Mouse (Mus musculus) heart, postnatal 0 days (tissue): ENCODE measurements at regions not wholly inside any gene's neighbourhood (a gene's known extent, or its start where the extent isn't known, plus 50 kb on each side); places are given as distances from the start of the nearest gene placed in this dataset.
A peak's percentile ranks its signal among the peaks of the same experiment; 100 is the strongest.

Experiments used
- ATAC-seq: fragments of 200-750 bp; cut with Nextera tagmentation; 2 replicates; pipeline ENCODE4 v1.8.0; 2017; ENCODE audit warnings: low read depth, moderate number of reproducible peaks, moderate library complexity; ENCODE audit not compliant: insufficient read depth
- DNase-seq: peaks from one replicate; pipeline ENCODE4 v3.0.0-alpha.2; 2016; ENCODE audit warnings: low spot score
- H3K27ac ChIP-seq: fragments of 300-500 bp; sonication (generic); 2 replicates; pipeline ENCODE4 v1.5.1; 2014; ENCODE audit warnings: low read depth, mild to moderate bottlenecking
- H3K27me3 ChIP-seq: fragments of 300-500 bp; sonication (generic); 2 replicates; pipeline ENCODE4 v1.6.1; 2014; ENCODE audit warnings: low read length, mixed read lengths; ENCODE audit not compliant: control insufficient read depth, insufficient read depth
- H3K36me3 ChIP-seq: fragments of 300-500 bp; sonication (generic); replicated peaks from 2 replicates; pipeline ENCODE4 v1.6.1; 2014; ENCODE audit warnings: low read length, mixed read lengths; ENCODE audit not compliant: control insufficient read depth, insufficient read depth
- H3K4me1 ChIP-seq: fragments of 300-500 bp; sonication (generic); 2 replicates; pipeline ENCODE4 v1.6.1; 2014; ENCODE audit warnings: antibody characterized with exemption; ENCODE audit not compliant: control insufficient read depth, insufficient read depth
- H3K4me2 ChIP-seq: fragments of 300-500 bp; sonication (generic); 2 replicates; pipeline ENCODE4 v1.6.1; 2014; ENCODE audit warnings: low read depth, mild to moderate bottlenecking, low read length, moderate library complexity
- H3K4me3 ChIP-seq: fragments of 300-500 bp; sonication (generic); 2 replicates; pipeline ENCODE4 v1.5.1; 2014; ENCODE audit warnings: low read depth, low read length
- H3K9ac ChIP-seq: fragments of 300-500 bp; sonication (generic); replicated peaks from 2 replicates; pipeline ENCODE4 v1.6.1; 2014; ENCODE audit warnings: low read depth, low read length, mixed read lengths
- H3K9me3 ChIP-seq: fragments of 300-500 bp; sonication (generic); replicated peaks from 2 replicates; pipeline ENCODE4 v1.6.1; 2016; ENCODE audit warnings: low read length; ENCODE audit not compliant: control insufficient read depth
- CTCF ChIP-seq: IDR thresholded peaks from 2 replicates; pipeline ENCODE4 v1.5.1; 2016; ENCODE audit warnings: antibody characterized with exemption, control low read depth, low read depth
- EP300 ChIP-seq: IDR thresholded peaks from 2 replicates; pipeline ENCODE4 v1.6.1; 2016; ENCODE audit warnings: antibody characterized with exemption, low read depth
- WGBS: fragments of 180-500 bp; shearing (Covaris S2); extraction: QIAGEN DNeasy Blood & Tissue Kit; methylation state at CpG from one replicate; pipeline ENCODE4 v1.1.7; 2014; 5-methylcytosine and 5-hydroxymethylcytosine counted together

DNA sequence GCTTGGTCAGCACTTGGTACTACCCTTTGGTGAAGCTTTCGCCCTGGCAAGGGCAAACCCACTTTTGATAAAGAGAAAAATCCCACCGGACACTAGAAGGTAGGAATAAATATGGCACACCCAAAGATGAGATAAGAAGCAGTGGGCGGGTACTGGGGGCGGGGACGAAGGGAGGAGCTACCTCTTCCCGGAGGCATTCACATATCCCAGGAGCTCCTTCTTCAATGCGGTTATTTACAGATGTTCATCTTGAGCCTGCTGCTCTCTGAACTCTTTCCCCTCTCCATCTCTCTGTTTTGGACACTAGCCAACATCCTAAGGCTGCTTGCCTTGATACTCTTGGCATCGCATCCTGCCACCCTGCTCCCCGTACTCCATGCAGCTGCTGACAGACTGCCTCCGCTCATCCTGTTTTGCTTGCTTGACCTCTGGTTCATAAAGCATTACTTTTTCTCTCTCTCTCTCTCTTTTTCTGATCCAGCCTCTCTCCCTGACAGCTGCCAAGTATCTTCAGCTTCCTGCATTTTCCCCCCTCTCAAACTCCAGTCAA lies 104.2 kb upstream of the Mon1b start:
- Histone ChIP-seq H3K9me3 (0 out of 2 replicates have a peak, but pooled peaks cover 4% of the 10 kb centered on the region), H3K27ac (no peak overlapping the region), H3K9ac (no peak overlapping the region), H3K4me2 (no peak overlapping the region), H3K27me3 (no peaks in the 10 kb centered on the region), H3K36me3 (no peaks in the 10 kb centered on the region), H3K4me3 (no peak overlapping the region), H3K4me1 (no peaks in the 10 kb centered on the region)
- TF ChIP-seq CTCF: no peak
- no peak for TF ChIP-seq EP300
- peak; percentile 15 for DNase-seq
- 42% methylated on average over 10 of the region's 10 CpGs for WGBS
- no peak for ATAC-seq

GRCm38 (mm10) chr8:113532881-113533280 lies 102.5 kb upstream of the Mon1b start:
- Histone ChIP-seq H3K36me3 (no peaks in the 10 kb centered on the region), H3K4me2 (no peak overlapping the region), H3K9me3 (0 out of 2 replicates have a peak, but pooled peaks cover 4% of the 10 kb centered on the region), H3K27ac (no peak overlapping the region), H3K27me3 (no peaks in the 10 kb centered on the region), H3K4me3 (no peak overlapping the region), H3K4me1 (no peaks in the 10 kb centered on the region), H3K9ac (no peak overlapping the region)
- DNase-seq (no peak), ATAC-seq (no peak)
- WGBS: 35% methylated on average over 4 of the region's 4 CpGs
- TF ChIP-seq CTCF: no peak
- TF ChIP-seq EP300: no peak

GRCm38 (mm10) chr8:113541437-113541836 lies 94.0 kb upstream of the Mon1b start:
- 82% methylated on average over 6 of the region's 6 CpGs for WGBS
- no peaks in the 10 kb centered on the region for H3K9me3 ChIP-seq
- H3K9ac ChIP-seq: no peak overlapping the region
- no peaks in the 10 kb centered on the region for H3K36me3 ChIP-seq
- no peak for DNase-seq
- H3K27me3 ChIP-seq: no peaks in the 10 kb centered on the region
- no peak for ATAC-seq
- no peaks in the 10 kb centered on the region for H3K4me1 ChIP-seq
- H3K4me3 ChIP-seq: no peak overlapping the region
- no peak overlapping the region for H3K4me2 ChIP-seq
- H3K27ac ChIP-seq: no peak overlapping the region
- TF ChIP-seq CTCF (no peak), EP300 (no peak)

GRCm38 (mm10) chr8:113542082-113542481 lies 93.3 kb upstream of the Mon1b start:
- Histone ChIP-seq H3K36me3 (no peaks in the 10 kb centered on the region), H3K9ac (no peak overlapping the region), H3K27me3 (no peaks in the 10 kb centered on the region), H3K9me3 (no peaks in the 10 kb centered on the region), H3K4me1 (no peaks in the 10 kb centered on the region), H3K27ac (no peak overlapping the region), H3K4me3 (no peak overlapping the region), H3K4me2 (no peak overlapping the region)
- ATAC-seq (no peak), DNase-seq (no peak)
- 48% methylated on average over 3 of the region's 3 CpGs for WGBS
- TF ChIP-seq CTCF: no peak
- no peak for TF ChIP-seq EP300

DNA sequence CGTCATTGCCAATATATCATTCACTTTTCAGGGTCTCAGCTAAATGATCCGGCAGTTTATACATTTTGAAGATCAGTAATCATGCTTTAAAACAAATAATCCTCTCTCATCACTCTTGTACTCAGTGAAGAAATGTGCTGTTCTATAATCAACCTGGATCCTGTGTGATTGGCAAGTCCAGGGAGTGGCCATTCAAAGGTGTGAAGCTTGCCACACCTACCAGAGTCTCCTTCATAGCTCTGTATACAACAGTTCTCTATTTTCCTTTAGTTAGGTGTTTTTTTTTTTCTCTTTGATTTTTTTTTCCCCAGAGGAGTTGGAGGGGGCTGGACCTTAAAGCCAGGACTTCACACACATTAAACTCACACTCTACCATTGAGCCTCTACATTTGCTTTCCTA lies 92.7 kb upstream of the Mon1b start:
- H3K9ac ChIP-seq: no peak overlapping the region
- no peak overlapping the region for H3K4me3 ChIP-seq
- DNase-seq (no peak), ATAC-seq (no peak)
- no peaks in the 10 kb centered on the region for H3K36me3 ChIP-seq
- TF ChIP-seq CTCF (no peak), EP300 (no peak)
- H3K4me1 ChIP-seq: no peaks in the 10 kb centered on the region
- no peak overlapping the region for H3K4me2 ChIP-seq
- H3K9me3 ChIP-seq: no peaks in the 10 kb centered on the region
- no peaks in the 10 kb centered on the region for H3K27me3 ChIP-seq
- 69% methylated on average over 2 of the region's 2 CpGs for WGBS
- H3K27ac ChIP-seq: no peak overlapping the region

DNA sequence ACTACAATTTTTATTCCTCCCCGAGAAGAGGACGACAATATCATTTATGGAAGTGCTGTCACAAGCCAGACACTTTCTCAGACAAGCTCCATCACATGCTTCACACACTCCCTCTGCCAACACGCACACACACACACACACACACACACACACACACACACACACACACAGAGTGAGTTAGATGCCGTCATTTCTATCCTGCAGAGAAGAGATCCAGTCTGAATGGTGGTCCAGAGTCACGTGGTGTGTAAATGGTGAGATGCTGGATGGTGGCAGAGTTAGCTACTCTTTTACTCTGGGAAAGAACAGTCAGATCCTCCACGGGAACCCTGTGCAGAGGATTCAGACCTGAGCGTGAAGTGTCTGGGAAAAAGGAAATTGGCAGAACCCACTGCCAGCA lies 86.2 kb upstream of the Mon1b start:
- TF ChIP-seq EP300: no peak
- no peak for TF ChIP-seq CTCF
- no peak for ATAC-seq
- no peak for DNase-seq
- Histone ChIP-seq H3K4me1 (no peaks in the 10 kb centered on the region; the same call in 1 of the 2 replicates), H3K27ac (no peak overlapping the region), H3K27me3 (no peaks in the 10 kb centered on the region), H3K9me3 (no peaks in the 10 kb centered on the region), H3K36me3 (no peaks in the 10 kb centered on the region), H3K9ac (no peak overlapping the region), H3K4me3 (no peak overlapping the region), H3K4me2 (no peak overlapping the region)
- WGBS: 75% methylated on average over 7 of the region's 7 CpGs
